Mouse (Mus musculus): ENCODE data around the gene Ubl4a. TPM values are rescaled to one million over a fixed set of nuclear protein-coding genes. Genes with fewer than 3 reads are reported as not detected.

Ubl4a gene
- 39.5 and 47.0 TPM in 2 replicates for total RNA-seq (2014; rRNA removed)
- 73.9 and 77.4 TPM in 2 replicates for polyA plus RNA-seq (2015; fragmentation: Nextera tagmentation; extraction: Ambion mirVana)

GRCm38 (mm10) chrX:74372888-74373549 lies at the start of gene Ubl4a, which contains the start of gene Slc10a3:
Ubl4a (minus strand) TSS chrX:74373218.
Slc10a3 (minus strand) TSS chrX:74373349.
- no peaks in the 10 kb centered on the region for H3K4me1 ChIP-seq (ENCODE audit: insufficient read depth)
- peak within 1 kb of the TSS; percentile 53 for H3K4me2 ChIP-seq (ENCODE audit: low read depth)
- no peaks in the 10 kb centered on the region for H3K9me3 ChIP-seq (ENCODE audit: low read length)
- peak within 1 kb of the TSS; percentile 40 for H3K4me3 ChIP-seq (ENCODE audit: low read depth, low read length)
- ATAC-seq (peak; percentile 96), DNase-seq (peak; percentile 90)
- peak within 1 kb of the TSS; percentile 46 for H3K9ac ChIP-seq
- TF ChIP-seq CTCF (IDR thresholded peaks at IDR 0.05; ENCODE audit: low read depth) = no peak
- WGBS = 34% methylated on average over 32 of the region's 32 CpGs
- no peaks in the 10 kb centered on the region for H3K27me3 ChIP-seq (ENCODE audit: insufficient read depth, low read length)
- no peak within 1 kb of the TSS for H3K27ac ChIP-seq (ENCODE audit: low read depth, low read length)
- no peaks in the 10 kb centered on the region for H3K36me3 ChIP-seq (ENCODE audit: insufficient read depth)

GRCm38 (mm10) chrX:74413377-74413776 lies 40.4 kb upstream of the Ubl4a start:
- Histone ChIP-seq H3K27me3 (ENCODE audit: insufficient read depth, low read length) (no peaks in the 10 kb centered on the region), H3K4me3 (ENCODE audit: low read depth, low read length) (no peak overlapping the region), H3K9ac (no peak overlapping the region), H3K27ac (ENCODE audit: low read depth, low read length) (no peak overlapping the region), H3K4me2 (ENCODE audit: low read depth) (no peak overlapping the region), H3K4me1 (ENCODE audit: insufficient read depth) (no peaks in the 10 kb centered on the region), H3K36me3 (ENCODE audit: insufficient read depth) (0 out of 2 replicates have a peak, but pooled peaks cover 5% of the 10 kb centered on the region), H3K9me3 (ENCODE audit: low read length) (no peaks in the 10 kb centered on the region)
- DNase-seq = peak; percentile 86
- peak; percentile 96 for ATAC-seq
- peak; percentile 96 for TF ChIP-seq CTCF (IDR thresholded peaks at IDR 0.05; ENCODE audit: low read depth)

GRCm38 (mm10) chrX:74408340-74408739 lies 35.3 kb upstream of the Ubl4a start:
- Histone ChIP-seq H3K4me2 (ENCODE audit: low read depth) (no peak overlapping the region), H3K27ac (ENCODE audit: low read depth, low read length) (no peak overlapping the region), H3K9me3 (ENCODE audit: low read length) (no peaks in the 10 kb centered on the region), H3K27me3 (ENCODE audit: insufficient read depth, low read length) (no peaks in the 10 kb centered on the region), H3K4me1 (ENCODE audit: insufficient read depth) (no peaks in the 10 kb centered on the region), H3K4me3 (ENCODE audit: low read depth, low read length) (no peak overlapping the region), H3K36me3 (ENCODE audit: insufficient read depth) (0 out of 2 replicates have a peak, but pooled peaks cover 5% of the 10 kb centered on the region), H3K9ac (no peak overlapping the region)
- TF ChIP-seq CTCF (IDR thresholded peaks at IDR 0.05; ENCODE audit: low read depth) = no peak
- DNase-seq = no peak
- 49% methylated on average over 2 of the region's 2 CpGs for whole genome bisulfite sequencing
- no peak for ATAC-seq

GRCm38 (mm10) chrX:74400136-74400535 lies 27.1 kb upstream of the Ubl4a start:
- H3K9me3 ChIP-seq (ENCODE audit: low read length) = no peaks in the 10 kb centered on the region
- DNase-seq = no peak
- H3K4me1 ChIP-seq (ENCODE audit: insufficient read depth) = no peaks in the 10 kb centered on the region
- no peak overlapping the region for H3K27ac ChIP-seq (ENCODE audit: low read depth, low read length)
- H3K4me3 ChIP-seq (ENCODE audit: low read depth, low read length) = no peak overlapping the region
- H3K36me3 ChIP-seq (ENCODE audit: insufficient read depth) = no peaks in the 10 kb centered on the region
- no peaks in the 10 kb centered on the region for H3K27me3 ChIP-seq (ENCODE audit: insufficient read depth, low read length)
- 79% methylated on average over 3 of the region's 3 CpGs for WGBS
- ATAC-seq = no peak
- H3K9ac ChIP-seq = no peak overlapping the region
- TF ChIP-seq CTCF (IDR thresholded peaks at IDR 0.05; ENCODE audit: low read depth) = no peak
- no peak overlapping the region for H3K4me2 ChIP-seq (ENCODE audit: low read depth)

GRCm38 (mm10) chrX:74392535-74393443 lies 19.8 kb upstream of the Ubl4a start, which contains the start of the genes Fam3a and Ikbkg:
Fam3a (minus strand) TSS chrX:74393272.
Ikbkg (plus strand) TSS chrX:74393290.
- H3K9ac ChIP-seq = peak within 1 kb of the TSS; percentile 75
- WGBS = 27% methylated on average over 30 of the region's 30 CpGs
- peak within 1 kb of the TSS; percentile 90 for H3K27ac ChIP-seq (ENCODE audit: low read depth, low read length)
- H3K9me3 ChIP-seq (ENCODE audit: low read length) = no peaks in the 10 kb centered on the region
- no peaks in the 10 kb centered on the region for H3K27me3 ChIP-seq (ENCODE audit: insufficient read depth, low read length)
- H3K4me2 ChIP-seq (ENCODE audit: low read depth) = peak within 1 kb of the TSS; percentile 57
- peak; percentile 100 for ATAC-seq
- DNase-seq = peak; percentile 84
- H3K4me1 ChIP-seq (ENCODE audit: insufficient read depth) = 0 out of 2 replicates have a peak, but pooled peaks cover 4% of the 10 kb centered on the region
- H3K4me3 ChIP-seq (ENCODE audit: low read depth, low read length) = peak within 1 kb of the TSS; percentile 48
- H3K36me3 ChIP-seq (ENCODE audit: insufficient read depth) = no peaks in the 10 kb centered on the region
- TF ChIP-seq CTCF (IDR thresholded peaks at IDR 0.05; ENCODE audit: low read depth) = peak; percentile 67

- Histone ChIP-seq H3K27ac (ENCODE audit: low read depth, low read length) (no peak overlapping the region), H3K27me3 (ENCODE audit: insufficient read depth, low read length) (no peaks in the 10 kb centered on the region), H3K9ac (no peak overlapping the region), H3K4me3 (ENCODE audit: low read depth, low read length) (no peak overlapping the region), H3K4me2 (ENCODE audit: low read depth) (no peak overlapping the region), H3K4me1 (ENCODE audit: insufficient read depth) (0 out of 2 replicates have a peak, but pooled peaks cover 4% of the 10 kb centered on the region), H3K9me3 (ENCODE audit: low read length) (no peaks in the 10 kb centered on the region), H3K36me3 (ENCODE audit: insufficient read depth) (no peaks in the 10 kb centered on the region)
- ATAC-seq = no peak
- TF ChIP-seq CTCF (IDR thresholded peaks at IDR 0.05; ENCODE audit: low read depth) = no peak
- DNase-seq = no peak
Observed at GRCm38 (mm10) chrX:74388153-74388552, 15.1 kb upstream of the Ubl4a start.
